Mouse (Mus musculus): Measurements from ENCODE around the gene Gstm5. TPM values are rescaled to one million over a fixed set of nuclear protein-coding genes. Genes with fewer than 3 reads are reported as not detected.
"Not testable (repeated sequence)": the region's sequence is repeated elsewhere in the genome, so short reads cannot be mapped to it uniquely, and the experiment has no call there.

The Gstm5 gene
- polyA plus RNA-seq, 1 experiment: 11.3 TPM

DNA sequence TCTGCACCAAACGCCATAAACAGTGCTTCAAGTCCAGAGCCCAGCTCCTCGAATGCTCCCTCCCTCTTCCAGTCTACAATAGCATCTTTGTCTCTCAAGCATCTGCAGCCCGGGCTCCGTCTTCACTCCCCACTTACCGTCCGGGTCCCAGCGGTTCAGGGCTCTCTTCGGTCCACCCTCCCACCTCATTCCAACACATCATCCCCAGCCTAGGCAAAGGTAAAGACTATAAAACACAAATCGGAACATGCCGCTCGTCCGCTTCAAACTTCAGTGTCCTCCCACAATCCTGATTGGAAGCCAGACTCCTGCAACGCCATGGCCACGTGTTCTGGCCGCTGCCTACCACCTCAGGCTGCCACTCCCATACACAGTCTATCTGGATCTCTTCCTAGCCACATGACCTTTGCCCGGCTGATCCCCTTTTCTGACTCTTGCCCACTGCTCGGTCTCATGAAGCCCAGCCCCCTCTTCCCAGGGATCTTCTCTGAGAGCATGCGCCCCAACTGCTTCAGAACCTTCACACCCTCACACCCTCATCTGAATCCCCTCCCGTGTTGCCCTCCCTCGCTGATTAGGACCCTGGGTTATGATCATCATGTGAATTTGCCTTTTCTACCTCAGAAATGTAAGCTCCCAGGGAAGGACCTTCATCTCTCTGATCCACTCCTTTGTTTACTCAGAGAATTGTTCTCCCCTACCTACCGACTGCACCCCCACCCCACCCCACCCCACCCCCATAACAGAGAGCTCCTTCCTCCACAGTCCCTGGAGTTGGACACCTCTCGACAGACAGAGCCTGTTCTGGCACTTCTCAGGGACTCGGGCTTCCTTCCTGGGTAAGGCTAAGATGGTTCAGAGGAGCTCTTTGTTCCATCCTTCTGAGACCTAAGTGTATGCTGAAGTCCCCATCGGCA is 22.0 kb upstream of the Gstm5 start:
- peaks cover 6% of the 10 kb centered on the region; the same call in 1 of the 2 replicates for H3K36me3 ChIP-seq (ENCODE audit: control insufficient read depth, insufficient read depth, low read length)
- no peaks in the 10 kb centered on the region for H3K27me3 ChIP-seq (ENCODE audit: control insufficient read depth, insufficient read depth, low read length)
- peak overlapping the region; percentile 100 for H3K27ac ChIP-seq (ENCODE audit: insufficient read depth, low read depth, low read length)
- H3K4me1 ChIP-seq (ENCODE audit: control insufficient read depth, insufficient read depth, insufficient read length, low read length): peaks cover 46% of the 10 kb centered on the region
- 22% methylated on average over 24 of the region's 24 CpGs for WGBS
- H3K4me3 ChIP-seq (ENCODE audit: low read depth, low read length): peak overlapping the region; percentile 74
- TF ChIP-seq POLR2A (IDR thresholded peaks at IDR 0.05; ENCODE audit: low read depth, low read length) (peak; percentile 36; the same call in 1 of the 2 replicates), CTCF (IDR thresholded peaks at IDR 0.05; ENCODE audit: extremely low read depth, insufficient read length, insufficient replicate concordance, low read depth, low read length) (no peak)

DNA sequence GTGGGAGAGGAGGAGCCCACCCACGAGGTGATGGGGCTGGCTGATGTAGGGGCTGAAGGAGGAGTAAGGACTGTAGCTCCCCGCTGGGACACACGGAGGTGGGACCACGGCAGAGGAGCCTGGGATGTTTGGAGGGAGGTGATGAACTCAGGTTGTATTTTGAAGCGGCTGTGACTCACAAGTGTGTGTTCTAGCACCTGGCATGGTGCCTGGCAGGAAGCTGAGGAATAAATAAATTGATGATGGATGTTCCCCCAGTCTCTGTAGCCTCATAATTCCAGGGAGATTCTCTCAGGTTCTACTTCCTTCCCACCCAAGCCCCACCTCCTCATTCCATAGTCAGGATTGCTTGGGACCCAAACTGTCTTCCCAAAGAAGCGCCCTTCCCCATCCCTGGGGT is 20.4 kb upstream of the Gstm5 start:
- 18% methylated on average over 6 of the region's 6 CpGs for WGBS
- peaks cover 23% of the 10 kb centered on the region for H3K36me3 ChIP-seq (ENCODE audit: control insufficient read depth, insufficient read depth, low read length)
- TF ChIP-seq POLR2A (IDR thresholded peaks at IDR 0.05; ENCODE audit: low read depth, low read length) (no peak), CTCF (IDR thresholded peaks at IDR 0.05; ENCODE audit: extremely low read depth, insufficient read length, insufficient replicate concordance, low read depth, low read length) (no peak)
- H3K4me3 ChIP-seq (ENCODE audit: low read depth, low read length): peak overlapping the region; percentile 39
- H3K27me3 ChIP-seq (ENCODE audit: control insufficient read depth, insufficient read depth, low read length): no peaks in the 10 kb centered on the region
- H3K4me1 ChIP-seq (ENCODE audit: control insufficient read depth, insufficient read depth, insufficient read length, low read length): peaks cover 44% of the 10 kb centered on the region; the same call in 1 of the 2 replicates
- H3K27ac ChIP-seq (ENCODE audit: insufficient read depth, low read depth, low read length): peak overlapping the region; percentile 100

DNA sequence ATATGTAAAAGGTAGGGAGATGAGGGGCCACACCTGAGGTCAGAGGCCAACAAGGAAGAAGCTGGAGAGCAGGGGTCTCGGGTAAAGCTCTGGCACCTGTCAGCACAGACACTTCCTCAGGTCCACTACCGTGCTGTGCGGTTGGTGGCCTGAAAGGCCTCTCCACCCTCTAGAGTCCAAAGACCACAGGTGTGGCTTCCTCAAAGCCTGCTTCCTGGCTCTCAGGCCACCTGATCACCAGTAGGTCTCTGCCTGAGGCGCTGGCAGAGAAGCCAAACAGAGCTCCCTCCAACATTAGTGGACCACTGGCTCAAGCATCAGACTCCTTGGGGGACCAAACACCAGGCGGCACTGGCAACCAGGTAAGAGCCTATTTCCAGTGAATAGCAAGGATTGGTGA is 18.6 kb upstream of the Gstm5 start, which contains the start of gene Eps8l3:
Eps8l3 (plus strand) TSS at position 225 of the 400 bp plus-strand sequence.
- 28% methylated on average over 5 of the region's 5 CpGs for WGBS
- TF ChIP-seq POLR2A (IDR thresholded peaks at IDR 0.05; ENCODE audit: low read depth, low read length) (peak; percentile 98), CTCF (IDR thresholded peaks at IDR 0.05; ENCODE audit: extremely low read depth, insufficient read length, insufficient replicate concordance, low read depth, low read length) (no peak)
- Histone ChIP-seq H3K36me3 (ENCODE audit: control insufficient read depth, insufficient read depth, low read length) (peaks cover 40% of the 10 kb centered on the region), H3K27ac (ENCODE audit: insufficient read depth, low read depth, low read length) (peak within 1 kb of the TSS; percentile 100), H3K4me3 (ENCODE audit: low read depth, low read length) (peak within 1 kb of the TSS; percentile 77), H3K4me1 (ENCODE audit: control insufficient read depth, insufficient read depth, insufficient read length, low read length) (peaks cover 35% of the 10 kb centered on the region; the same call in 1 of the 2 replicates), H3K27me3 (ENCODE audit: control insufficient read depth, insufficient read depth, low read length) (no peaks in the 10 kb centered on the region)

DNA sequence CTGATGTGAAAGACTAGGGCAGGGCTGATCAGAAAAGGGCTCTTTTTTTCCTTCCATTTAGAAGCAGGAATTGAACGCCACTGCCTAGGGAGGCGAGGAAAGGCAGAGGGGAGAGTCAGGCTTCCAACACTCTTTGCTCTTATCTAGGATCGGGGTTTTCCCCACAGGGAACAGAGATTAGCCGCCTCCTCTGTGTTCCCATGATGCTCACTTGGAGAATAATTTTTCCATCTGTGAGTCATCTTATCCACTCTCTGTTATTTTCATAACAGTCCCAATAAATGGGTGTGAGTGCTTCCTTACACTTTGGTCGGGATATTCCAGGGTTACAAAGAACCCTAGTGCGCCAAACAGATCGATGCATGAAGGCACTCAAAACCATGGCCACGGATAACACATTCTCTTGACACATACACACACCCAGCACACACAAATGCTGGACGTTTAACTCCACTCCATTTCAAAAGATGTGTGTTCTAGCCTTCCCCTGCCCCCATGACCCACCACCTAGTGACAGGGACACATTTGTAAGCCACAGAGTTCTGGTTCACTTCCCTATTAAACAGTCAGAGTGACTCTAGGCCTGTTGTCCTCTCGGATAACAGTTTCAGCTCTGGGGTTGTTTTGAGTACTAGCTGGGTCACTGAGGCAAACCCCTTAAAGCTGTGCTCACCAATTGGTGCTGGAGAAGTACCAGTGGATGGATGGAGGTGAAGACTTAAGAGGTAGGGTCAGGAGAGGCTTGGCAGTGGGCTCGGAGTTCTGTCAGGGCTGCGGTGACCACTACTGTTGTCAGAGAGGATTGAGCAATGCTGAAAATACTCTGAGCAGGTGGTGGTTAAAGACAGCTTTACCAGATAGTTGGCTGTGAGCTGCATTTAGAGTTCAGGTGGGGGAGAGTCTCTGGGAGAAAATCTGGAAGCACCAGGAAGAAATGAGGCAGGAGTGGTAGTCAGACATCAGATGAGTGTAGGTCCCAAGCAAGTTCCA is 17.6 kb upstream of the Gstm5 start:
- WGBS: 23% methylated on average over 12 of the region's 12 CpGs
- Histone ChIP-seq H3K36me3 (ENCODE audit: control insufficient read depth, insufficient read depth, low read length) (peaks cover 49% of the 10 kb centered on the region), H3K27me3 (ENCODE audit: control insufficient read depth, insufficient read depth, low read length) (no peaks in the 10 kb centered on the region), H3K4me3 (ENCODE audit: low read depth, low read length) (peak overlapping the region; percentile 77), H3K27ac (ENCODE audit: insufficient read depth, low read depth, low read length) (peak overlapping the region; percentile 99), H3K4me1 (ENCODE audit: control insufficient read depth, insufficient read depth, insufficient read length, low read length) (peaks cover 30% of the 10 kb centered on the region; the same call in 1 of the 2 replicates)
- TF ChIP-seq POLR2A (IDR thresholded peaks at IDR 0.05; ENCODE audit: low read depth, low read length) (no peak; the same call in 1 of the 2 replicates), CTCF (IDR thresholded peaks at IDR 0.05; ENCODE audit: extremely low read depth, insufficient read length, insufficient replicate concordance, low read depth, low read length) (no peak)

DNA sequence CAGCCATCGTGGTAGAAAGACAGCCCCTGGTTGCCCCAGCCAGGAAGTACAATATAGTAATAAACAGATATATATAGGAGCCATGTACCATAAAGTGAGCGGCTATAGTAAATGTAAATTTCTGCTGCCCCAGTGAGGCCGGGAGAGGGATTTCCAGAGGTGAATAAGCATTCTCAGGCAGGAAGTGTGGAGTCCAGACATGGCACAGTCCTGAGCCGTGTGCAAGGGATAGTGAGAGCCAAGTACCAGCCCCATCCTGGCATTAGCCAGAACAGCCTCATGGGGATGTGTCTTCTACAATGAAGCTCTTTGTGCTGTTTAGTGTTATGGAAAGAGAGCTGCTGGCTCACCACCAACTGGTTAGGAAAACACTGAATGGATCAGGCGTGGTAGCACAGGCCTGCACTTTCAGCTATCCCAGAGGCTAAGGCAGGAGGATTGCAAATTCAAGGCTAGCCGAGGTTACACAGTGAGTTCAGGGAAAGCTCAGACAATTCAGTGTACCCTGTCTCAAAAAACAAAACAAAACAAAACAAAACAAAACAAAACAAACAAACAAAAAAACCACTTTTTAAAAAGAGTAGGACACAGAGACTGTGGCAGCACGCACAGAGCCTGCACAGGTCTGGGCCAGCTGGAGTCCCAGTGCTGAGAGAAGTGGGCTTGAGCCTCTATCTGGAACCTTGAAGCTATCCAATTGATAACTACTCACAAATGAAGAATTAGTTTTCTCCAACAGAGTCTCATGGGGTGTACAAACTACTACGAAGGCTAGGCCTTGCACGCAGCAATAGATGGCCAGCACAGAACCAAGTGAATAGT is 7.7 kb upstream of the Gstm5 start:
- peaks cover 84% of the 10 kb centered on the region for H3K36me3 ChIP-seq (ENCODE audit: control insufficient read depth, insufficient read depth, low read length)

DNA sequence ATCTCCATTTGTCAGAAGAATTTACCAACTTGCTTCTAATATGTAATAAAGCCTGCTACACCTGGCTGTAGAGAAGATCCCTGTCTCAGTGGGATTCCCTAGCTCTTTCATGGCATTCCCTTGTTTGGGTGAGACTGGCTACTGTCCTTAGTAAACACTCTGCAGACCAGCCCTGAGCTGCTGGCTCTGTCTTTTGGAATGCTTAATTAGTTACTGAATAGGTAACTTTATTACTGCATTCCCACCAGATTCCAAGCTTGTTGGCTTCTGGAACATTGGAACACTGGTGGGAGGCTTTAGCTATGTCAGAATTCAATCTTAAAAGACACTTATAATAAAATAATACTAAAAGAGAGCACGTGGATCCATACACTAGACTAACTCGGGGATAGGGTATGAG is 6.4 kb upstream of the Gstm5 start:
- not testable (repeated sequence) for H3K27ac ChIP-seq (ENCODE audit: insufficient read depth, low read depth, low read length); H3K27me3 ChIP-seq (ENCODE audit: control insufficient read depth, insufficient read depth, low read length); H3K4me3 ChIP-seq (ENCODE audit: low read depth, low read length); H3K4me1 ChIP-seq (ENCODE audit: control insufficient read depth, insufficient read depth, insufficient read length, low read length)
- H3K36me3 ChIP-seq (ENCODE audit: control insufficient read depth, insufficient read depth, low read length): peaks cover 80% of the 10 kb centered on the region
- WGBS: 73% methylated on average over 2 of the region's 2 CpGs

More for the DNA sequence above, 7.7 kb upstream of the Gstm5 start:
- TF ChIP-seq POLR2A (IDR thresholded peaks at IDR 0.05; ENCODE audit: low read depth, low read length) (no peak), CTCF (IDR thresholded peaks at IDR 0.05; ENCODE audit: extremely low read depth, insufficient read length, insufficient replicate concordance, low read depth, low read length) (no peak)
- 47% methylated on average over 9 of the region's 9 CpGs for WGBS
- Histone ChIP-seq H3K4me1 (ENCODE audit: control insufficient read depth, insufficient read depth, insufficient read length, low read length) (no peaks in the 10 kb centered on the region), H3K4me3 (ENCODE audit: low read depth, low read length) (no peak overlapping the region), H3K27ac (ENCODE audit: insufficient read depth, low read depth, low read length) (no peak overlapping the region), H3K27me3 (ENCODE audit: control insufficient read depth, insufficient read depth, low read length) (no peaks in the 10 kb centered on the region)

Measured in small intestine, adult 2 months (tissue).